Mouse (Mus musculus) A20 (cell line): ENCODE data around the gene Slc39a13.
A peak's percentile ranks its signal among the peaks of the same experiment; 100 is the strongest.
"Not testable (repeated sequence)": the region's sequence is repeated elsewhere in the genome, so short reads cannot be mapped to it uniquely, and the experiment has no call there.

Experiments
- DNase-seq: peaks from one replicate; pipeline ENCODE4 v3.0.0-alpha.2; 2011; ENCODE audit warnings: low read depth, low spot score

Gene Slc39a13

GRCm38 (mm10) chr2:91070076-91070800 is at the start of gene Slc39a13:
Slc39a13 (minus strand) TSS chr2:91070417.
- peak; percentile 99 for DNase-seq

DNA sequence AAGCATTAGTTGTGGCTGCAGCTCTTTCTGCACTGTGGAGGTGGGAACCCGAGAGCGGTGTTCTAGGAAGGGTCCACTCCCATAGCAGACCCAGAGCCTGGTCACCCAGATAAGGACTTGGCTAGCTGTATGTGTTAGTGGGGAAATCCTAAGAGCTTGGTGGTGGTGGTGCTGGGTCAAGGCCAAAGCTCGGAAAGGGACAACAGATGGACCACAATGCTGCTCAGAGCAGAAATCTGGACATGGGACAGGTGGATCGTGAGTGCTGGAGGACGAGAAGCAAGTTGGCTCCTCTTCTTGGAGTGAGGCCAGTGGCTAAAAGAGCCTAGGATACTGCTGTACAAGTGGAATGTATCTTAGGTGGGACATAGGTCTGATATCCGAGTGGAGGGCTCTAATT is 49.3 kb upstream of the Slc39a13 start:
- DNase-seq = no peak

DNA sequence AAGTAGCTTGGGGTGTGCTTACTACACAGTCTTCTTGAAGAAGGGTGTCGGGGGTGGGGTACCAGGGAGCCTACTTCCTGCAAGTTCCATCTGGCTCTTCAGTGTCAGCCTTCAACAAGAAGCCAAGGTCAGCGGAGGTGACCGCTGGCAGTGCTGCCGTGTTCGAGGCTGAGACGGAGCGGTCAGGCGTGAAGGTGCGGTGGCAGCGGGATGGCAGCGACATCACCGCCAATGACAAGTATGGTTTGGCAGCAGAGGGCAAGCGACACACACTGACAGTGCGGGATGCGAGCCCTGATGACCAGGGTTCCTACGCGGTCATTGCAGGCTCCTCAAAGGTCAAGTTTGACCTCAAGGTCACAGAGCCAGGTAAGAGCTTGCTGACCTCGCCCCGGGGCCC is 48.8 kb upstream of the Slc39a13 start:
- no peak for DNase-seq

DNA sequence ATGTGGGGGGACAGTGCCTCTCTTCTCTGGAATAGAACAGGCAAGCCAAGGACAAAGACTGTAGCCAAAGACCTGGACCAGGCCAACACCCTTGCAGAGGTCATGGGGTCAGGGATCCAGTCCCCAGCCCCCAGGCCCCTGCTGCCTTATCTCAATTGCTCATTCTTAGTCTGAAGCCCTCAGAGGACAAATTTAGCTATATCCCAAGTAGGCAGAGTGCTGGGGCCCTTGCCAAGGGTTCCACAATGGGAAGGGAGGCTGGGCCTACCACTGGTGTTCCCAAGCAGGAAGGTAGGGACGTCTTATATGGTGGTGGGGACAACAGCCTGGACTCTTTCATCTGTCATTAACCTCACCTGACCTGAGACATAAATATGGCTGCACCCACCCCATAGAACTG is 48.4 kb upstream of the Slc39a13 start:
- DNase-seq = no peak

GRCm38 (mm10) chr2:91117585-91118275 is 47.5 kb upstream of the Slc39a13 start, which contains the start of gene Mybpc3:
Mybpc3 (plus strand) TSS chr2:91118144.
- no peak for DNase-seq

DNA sequence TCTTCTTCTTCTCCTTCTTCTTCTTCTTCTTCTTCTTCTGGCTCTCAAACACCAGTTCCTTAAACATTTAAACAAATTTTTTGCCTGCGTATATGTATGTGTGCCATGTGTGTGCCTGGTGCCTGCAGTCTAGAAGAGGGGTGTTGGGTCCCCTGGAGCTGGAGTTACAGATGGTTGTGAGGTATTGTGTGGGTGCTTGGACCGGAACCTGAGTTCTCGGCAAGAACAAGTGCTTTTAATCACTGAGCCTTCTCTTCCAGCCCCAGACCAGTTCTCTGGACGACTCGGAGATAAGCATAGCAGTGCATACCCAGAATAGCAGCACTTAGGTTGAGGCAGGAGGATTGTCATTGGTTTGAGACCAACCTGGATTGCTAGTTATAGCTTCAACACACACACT is 46.6 kb upstream of the Slc39a13 start:
- no peak for DNase-seq

GRCm38 (mm10) chr2:91115578-91115970 is 45.4 kb upstream of the Slc39a13 start:
- DNase-seq = no peak

- DNase-seq = peak; percentile 62
These were observed 44.8 kb upstream of the Slc39a13 start for GRCm38 (mm10) chr2:91114781-91115577.

GRCm38 (mm10) chr2:91113852-91114251 is 43.6 kb upstream of the Slc39a13 start:
- DNase-seq = no peak

DNA sequence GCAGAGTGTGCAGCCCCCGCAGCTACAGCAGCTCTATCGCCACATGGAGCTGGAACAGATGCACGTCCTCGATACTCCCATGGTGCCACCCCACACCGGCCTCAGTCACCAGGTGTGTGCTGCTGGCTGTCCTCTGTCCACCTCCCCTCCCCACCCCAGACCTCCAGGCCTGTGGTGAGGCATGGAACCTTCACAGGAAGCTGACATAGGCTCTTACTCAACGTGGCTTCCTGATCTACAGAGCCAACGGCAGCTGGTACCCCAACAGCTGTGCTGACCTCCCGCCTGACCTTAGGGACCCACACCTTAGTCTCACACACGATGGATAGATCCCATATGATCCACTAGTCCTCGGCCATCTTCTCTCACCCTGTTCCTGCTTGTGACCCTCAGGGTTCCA is 43.1 kb upstream of the Slc39a13 start:
- no peak for DNase-seq

- DNase-seq = no peak
These were observed 42.3 kb upstream of the Slc39a13 start for GRCm38 (mm10) chr2:91112491-91112890.

DNA sequence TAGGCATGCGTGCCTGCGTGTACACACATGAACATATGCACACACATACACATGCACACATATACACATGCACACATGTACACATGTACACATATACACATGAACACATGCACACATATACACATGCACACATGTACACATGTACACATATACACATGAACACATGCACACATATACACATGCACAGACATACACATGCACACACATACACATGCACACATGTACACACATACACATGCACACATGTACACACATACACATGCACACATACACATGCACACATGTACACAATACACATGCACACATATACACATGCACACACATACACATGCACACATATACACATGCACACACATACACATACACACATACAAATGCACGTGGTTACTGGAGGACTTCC is 41.6 kb upstream of the Slc39a13 start:
- DNase-seq = not testable (repeated sequence)

DNA sequence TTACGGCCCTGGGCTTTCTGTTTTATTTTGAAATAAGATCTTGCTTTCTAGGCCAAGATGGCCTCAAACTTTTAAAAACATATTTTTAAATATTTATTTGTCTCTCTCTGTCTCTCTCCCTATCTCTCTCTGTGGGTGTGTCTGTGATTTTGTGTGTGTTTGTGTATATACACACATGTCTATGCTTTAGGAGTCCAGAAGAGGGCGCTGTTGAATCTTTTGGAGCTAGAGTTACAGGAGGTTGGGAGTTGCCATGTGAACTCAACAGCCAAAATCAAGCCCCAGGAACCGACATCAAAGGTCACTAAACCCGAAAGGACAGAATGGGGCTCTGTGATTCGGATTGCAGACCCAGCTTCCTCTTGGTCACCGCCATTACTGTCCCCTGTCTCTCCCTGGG is 40.2 kb upstream of the Slc39a13 start:
- DNase-seq = peak; percentile 32

DNA sequence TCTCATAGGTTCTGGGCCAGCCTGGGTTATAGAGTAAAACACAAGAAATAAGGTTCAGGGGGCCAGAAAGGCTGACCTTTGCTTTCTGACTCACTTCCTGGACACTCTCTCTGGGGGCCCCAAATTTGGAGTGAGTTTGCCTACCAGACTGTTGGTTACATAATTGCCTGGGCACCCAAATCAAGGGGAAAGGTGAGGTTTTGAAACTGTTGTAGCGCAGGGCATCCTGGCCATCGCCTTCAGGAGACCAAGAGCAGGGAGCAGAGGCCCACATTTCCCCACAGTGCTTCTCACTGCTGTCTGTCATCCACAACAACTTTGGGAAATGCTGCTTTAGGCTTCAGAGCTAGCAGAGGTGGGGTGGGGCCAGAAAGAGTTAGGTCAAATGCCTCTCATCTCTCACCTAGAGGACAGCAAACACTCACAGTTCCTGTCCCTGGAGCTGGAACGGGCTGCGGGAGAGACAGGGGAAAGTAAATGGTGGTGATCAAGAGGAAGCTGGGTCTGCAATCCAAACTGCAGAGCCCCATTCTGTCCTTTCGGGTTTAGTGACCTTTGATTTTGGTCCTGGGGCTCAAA is 39.7 kb upstream of the Slc39a13 start:
- no peak for DNase-seq

- DNase-seq = no peak
These were observed 39.0 kb upstream of the Slc39a13 start for GRCm38 (mm10) chr2:91109241-91109640.

- DNase-seq = no peak
These were observed 37.9 kb upstream of the Slc39a13 start for GRCm38 (mm10) chr2:91108156-91108555.

- peak; percentile 85 for DNase-seq
These were observed 31.0 kb upstream of the Slc39a13 start for GRCm38 (mm10) chr2:91101124-91101740.

DNA sequence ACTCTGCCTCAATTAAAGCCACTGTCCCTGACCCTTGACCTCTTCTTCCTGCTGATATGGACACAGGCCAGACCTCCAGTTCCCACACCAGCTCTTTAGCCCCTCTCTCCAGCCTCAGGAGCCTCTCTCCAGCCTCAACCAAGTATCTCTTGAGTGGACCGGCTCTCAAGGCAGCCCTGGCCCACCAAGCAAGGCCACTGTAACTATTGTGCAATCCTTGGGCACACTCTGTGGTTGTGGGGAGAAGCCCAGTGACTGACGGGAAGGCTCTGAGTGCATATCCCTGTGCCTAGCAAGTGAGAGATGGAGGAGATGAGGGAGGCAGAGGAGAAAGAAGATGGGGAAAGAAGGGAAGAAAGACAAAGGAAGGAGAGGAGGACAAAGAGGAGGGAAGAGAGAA is 27.9 kb upstream of the Slc39a13 start:
- DNase-seq = no peak

DNA sequence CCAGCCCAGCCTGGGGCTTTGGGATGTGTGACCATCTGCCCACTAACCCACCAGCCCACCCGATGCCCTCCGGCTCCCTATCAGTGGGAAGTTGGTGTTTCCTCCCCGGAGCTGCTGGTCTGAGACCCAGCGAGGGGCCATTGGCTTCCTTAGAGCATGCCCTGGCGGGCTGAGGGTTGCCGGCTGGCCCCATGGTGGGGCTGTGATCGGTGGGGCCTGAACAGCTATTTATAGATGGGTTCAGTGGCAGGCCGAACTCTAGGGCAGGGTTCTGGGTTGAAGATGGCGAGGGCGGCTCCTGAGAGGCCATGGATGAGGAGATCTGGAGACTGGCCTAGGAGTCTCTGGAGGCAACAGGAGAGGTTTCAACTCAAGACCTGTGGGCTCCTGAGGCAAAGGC is 26.8 kb upstream of the Slc39a13 start:
- DNase-seq = no peak

DNA sequence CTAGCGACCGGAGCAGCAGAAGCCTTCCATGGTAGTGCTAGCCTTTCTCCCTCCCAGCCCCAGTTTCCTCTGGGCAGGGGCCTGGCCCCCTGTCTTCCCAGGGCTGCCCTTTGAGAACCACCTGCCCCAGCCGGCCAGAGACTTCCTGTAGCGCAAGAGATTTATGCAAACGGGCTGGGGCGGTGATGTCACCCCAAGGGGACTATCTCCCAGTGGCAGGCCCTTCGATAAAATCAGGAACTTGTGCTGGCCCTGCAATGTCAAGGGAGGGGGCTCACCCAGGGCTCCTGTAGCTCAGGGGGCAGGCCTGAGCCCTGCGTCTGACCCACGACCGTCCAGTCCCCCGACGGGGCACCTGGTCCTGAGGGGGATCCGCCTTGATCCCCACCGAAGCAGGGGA is 26.3 kb upstream of the Slc39a13 start:
- peak; percentile 90 for DNase-seq

GRCm38 (mm10) chr2:91090827-91091226 is 20.6 kb upstream of the Slc39a13 start:
- DNase-seq = no peak

- no peak for DNase-seq
These were observed 20.0 kb upstream of the Slc39a13 start for GRCm38 (mm10) chr2:91090208-91090607.
